Mouse (Mus musculus): ENCODE measurements around the gene Myo1d.

The Myo1d gene

GRCm38 (mm10) chr11:80452242-80452641 is 327.6 kb downstream of the Myo1d start:
- no peak for DNase-seq (ENCODE audit: extremely low spot score, low read depth, low spot score)

GRCm38 (mm10) chr11:80449859-80450258 is 330.0 kb downstream of the Myo1d start:
- DNase-seq (ENCODE audit: extremely low spot score, low read depth, low spot score) = no peak

GRCm38 (mm10) chr11:80446916-80447315 is 332.9 kb downstream of the Myo1d start:
- DNase-seq (ENCODE audit: extremely low spot score, low read depth, low spot score) = no peak
